Comparison of ENCODE assay signal across 11 mouse cellular contexts in genomic region chr4:45506613-45507012, GRCm38 (mm10). TPM values are rescaled to one million over a fixed set of nuclear protein-coding genes. Genes with fewer than 3 reads are reported as not detected.
DNase-seq lines count a peak whose midpoint lies in the region; ATAC-seq lines count a peak whose summit lies in the region.
"Had no signal": no experiment of that assay in that cellular context is flagged by ENCODE, and none has a peak within 500 bp of the region (broad histone marks: within the 10 kb centered on the region; RNA-seq: fewer than 3 reads in every experiment).

No protein-coding gene starts in this region.

- 0 out of 2 replicates have a peak, but pooled peaks have one; percentile 5 for ATAC-seq in kidney, embryonic 16.5 days (ENCODE audit: low FRiP score, low TSS enrichment)
- ATAC-seq in embryonic facial prominence, embryonic 14.5 days (ENCODE audit: low read depth), result no peak
- no peak for ATAC-seq in activated CD4-positive, CD25-positive, alpha-beta regulatory T cell, adult 4 months

- no peak overlapping the region for H3K4me3 ChIP-seq in kidney, embryonic 16.5 days (ENCODE audit: low read length)
- H3K4me3 ChIP-seq in embryonic facial prominence, embryonic 14.5 days (ENCODE audit: low read depth, low read length), result no peak overlapping the region
- H3K4me3 ChIP-seq: erythroblast, embryonic 14.5 days had no signal

- no peaks in the 10 kb centered on the region for H3K27me3 ChIP-seq in kidney, embryonic 16.5 days (ENCODE audit: insufficient read depth, low read length)
- H3K27me3 ChIP-seq in embryonic facial prominence, embryonic 14.5 days (replicated peaks; ENCODE audit: control insufficient read depth, insufficient read depth, low read length), result no peaks in the 10 kb centered on the region

- 22% methylated on average over 5 of the region's 5 CpGs for WGBS in kidney, embryonic 16.5 days
- WGBS in embryonic facial prominence, embryonic 14.5 days, result 19% methylated on average over 5 of the region's 5 CpGs

- H3K36me3 ChIP-seq in kidney, embryonic 16.5 days (ENCODE audit: insufficient read depth, low read length), result no peaks in the 10 kb centered on the region
- no peaks in the 10 kb centered on the region for H3K36me3 ChIP-seq in embryonic facial prominence, embryonic 14.5 days (ENCODE audit: control insufficient read depth, insufficient read depth, low read length)

- peak; percentile 13 for DNase-seq in gastrocnemius, postnatal 10 days
- DNase-seq in gastrocnemius, adult 18-20 months (ENCODE audit: low spot score), result no peak
- no peak for DNase-seq in kidney, postnatal 36 days
- DNase-seq in embryonic facial prominence, embryonic 14.5 days (ENCODE audit: low spot score), result no peak
- DNase-seq in lung, postnatal 36 days, result peak; percentile 70
- no peak for DNase-seq in embryo, embryonic 9.5 days (ENCODE audit: extremely low spot score)
- DNase-seq: cerebellum, adult 8-10 months; layer of hippocampus, postnatal 36 days had no signal

- peak overlapping the region; percentile 24; the same call in 1 of the 2 replicates for H3K9ac ChIP-seq in kidney, embryonic 16.5 days (replicated peaks; ENCODE audit: low read length)
- H3K9ac ChIP-seq in embryonic facial prominence, embryonic 14.5 days (ENCODE audit: low read depth, low read length), result 0 out of 2 replicates have a peak overlapping the region, but pooled peaks have one; percentile 16

- H3K4me2 ChIP-seq in kidney, embryonic 16.5 days (replicated peaks; ENCODE audit: low read depth, low read length), result no peak overlapping the region
- no peak overlapping the region; the same call in 1 of the 2 replicates for H3K4me2 ChIP-seq in embryonic facial prominence, embryonic 14.5 days (ENCODE audit: low read depth, low read length)

- no peaks in the 10 kb centered on the region for H3K9me3 ChIP-seq in kidney, embryonic 16.5 days (ENCODE audit: low read length)
- no peaks in the 10 kb centered on the region for H3K9me3 ChIP-seq in embryonic facial prominence, embryonic 14.5 days (ENCODE audit: control insufficient read depth, low read length)

- peak overlapping the region; percentile 49; the same call in 1 of the 2 replicates for H3K27ac ChIP-seq in kidney, embryonic 16.5 days (ENCODE audit: low read length)
- H3K27ac ChIP-seq in embryonic facial prominence, embryonic 14.5 days (replicated peaks; ENCODE audit: low read depth, low read length), result peak overlapping the region; percentile 24; the same call in 1 of the 2 replicates

- peaks cover 76% of the 10 kb centered on the region for H3K4me1 ChIP-seq in kidney, embryonic 16.5 days (ENCODE audit: insufficient read depth, low read length)
- H3K4me1 ChIP-seq in embryonic facial prominence, embryonic 14.5 days (ENCODE audit: control insufficient read depth, insufficient read depth, low read length), result peaks cover 42% of the 10 kb centered on the region

RNA-seq across cellular contexts. Expression of gene Shb, which starts 25.7 kb away (rescaled TPM):
- 10 to 100 TPM in 1 of 2 experiments, 1 to 10 TPM in 1; 9.3 to 12.5 TPM for total RNA-seq in gastrocnemius, postnatal 10 days (2021)
- total RNA-seq in gastrocnemius, adult 18-20 months (2021), result 1 to 10 TPM; 5.6 to 6.8 TPM
- polyA plus RNA-seq in kidney, embryonic 16.5 days (2015; fragmentation: Nextera tagmentation; extraction: Ambion mirVana), result 2.7 and 3.1 TPM in 2 replicates
- 9.7 and 11.3 TPM in 2 replicates for polyA plus RNA-seq in embryonic facial prominence, embryonic 14.5 days (2014; fragmentation: Nextera tagmentation; extraction: Ambion mirVana)
- polyA plus RNA-seq in activated CD4-positive, CD25-positive, alpha-beta regulatory T cell, adult 4 months (2017; shearing (Covaris generic)), result not detected

Comparison
In these comparisons a context has a peak if more than half of its experiments do, and no peak if none do; other contexts are left out.
1. DNase-seq: peak in gastrocnemius, postnatal 10 days (single experiment) and lung, postnatal 36 days (single experiment); none in gastrocnemius, adult 18-20 months (single experiment), kidney, postnatal 36 days (0 of 2), embryonic facial prominence, embryonic 14.5 days (single experiment) and embryo, embryonic 9.5 days (single experiment).